Mouse (Mus musculus) bone marrow, adult 2 months (tissue): ENCODE results near the gene Ikbke.
"Not testable (repeated sequence)": the region's sequence is repeated elsewhere in the genome, so short reads cannot be mapped to it uniquely, and the experiment has no call there.

Source experiments
- CTCF ChIP-seq: fragments of 200-500 bp; IDR thresholded peaks from 2 replicates; pipeline ENCODE4 v1.5.1; 2011; ENCODE audit warnings: low read length, control low read depth; ENCODE audit not compliant: control insufficient read depth, insufficient read depth
- POLR2A ChIP-seq: fragments of 200-500 bp; IDR thresholded peaks from 2 replicates; pipeline ENCODE4 v1.6.1; 2011; ENCODE audit warnings: low read depth, mild to moderate bottlenecking, control low read depth, low read length, borderline replicate concordance; ENCODE audit not compliant: control insufficient read depth

DNA sequence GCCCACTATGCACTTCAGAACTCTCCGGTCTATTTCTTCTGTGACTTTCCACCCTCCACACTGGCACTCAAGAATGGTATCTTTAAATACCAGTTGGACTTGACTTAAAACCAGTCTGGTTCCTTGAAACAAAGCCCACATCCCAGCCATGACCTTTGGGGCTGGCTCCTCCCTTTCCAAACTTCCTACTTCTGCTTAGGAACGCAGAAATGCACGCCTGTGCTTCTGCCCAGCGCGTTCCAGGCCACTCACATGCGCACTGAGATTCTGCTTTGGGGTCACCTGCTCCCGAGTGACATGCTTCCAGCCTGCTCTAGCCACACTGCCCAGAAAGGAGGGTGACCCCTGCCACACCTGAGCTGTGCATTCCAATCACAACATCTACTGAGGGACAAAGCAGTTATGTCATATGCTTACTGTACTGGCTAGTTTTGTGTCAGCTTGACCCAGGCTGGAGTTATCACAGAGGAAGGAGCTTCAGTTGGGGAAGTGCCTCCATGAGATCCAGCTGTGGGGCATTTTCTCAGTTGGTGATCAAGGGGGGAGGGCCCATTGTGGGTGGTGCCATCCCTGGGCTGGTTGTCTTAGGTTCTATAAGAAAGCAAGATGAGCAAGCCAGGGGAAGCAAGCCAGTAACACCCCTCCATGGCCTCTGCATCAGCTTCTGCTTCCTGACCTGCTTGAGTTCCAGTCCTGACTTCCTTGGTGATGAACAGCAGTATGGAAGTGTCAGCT is 26.7 kb downstream of the Ikbke start:
- not testable (repeated sequence) for TF ChIP-seq POLR2A, CTCF
